Mouse (Mus musculus) urinary bladder, postnatal 25 days (tissue): ENCODE measurements around the gene Hist1h4h.

ENCODE experiments used
- DNase-seq: peaks from one replicate; pipeline ENCODE4 v3.0.0; 2022; ENCODE audit warnings: low spot score

Hist1h4h gene

DNA sequence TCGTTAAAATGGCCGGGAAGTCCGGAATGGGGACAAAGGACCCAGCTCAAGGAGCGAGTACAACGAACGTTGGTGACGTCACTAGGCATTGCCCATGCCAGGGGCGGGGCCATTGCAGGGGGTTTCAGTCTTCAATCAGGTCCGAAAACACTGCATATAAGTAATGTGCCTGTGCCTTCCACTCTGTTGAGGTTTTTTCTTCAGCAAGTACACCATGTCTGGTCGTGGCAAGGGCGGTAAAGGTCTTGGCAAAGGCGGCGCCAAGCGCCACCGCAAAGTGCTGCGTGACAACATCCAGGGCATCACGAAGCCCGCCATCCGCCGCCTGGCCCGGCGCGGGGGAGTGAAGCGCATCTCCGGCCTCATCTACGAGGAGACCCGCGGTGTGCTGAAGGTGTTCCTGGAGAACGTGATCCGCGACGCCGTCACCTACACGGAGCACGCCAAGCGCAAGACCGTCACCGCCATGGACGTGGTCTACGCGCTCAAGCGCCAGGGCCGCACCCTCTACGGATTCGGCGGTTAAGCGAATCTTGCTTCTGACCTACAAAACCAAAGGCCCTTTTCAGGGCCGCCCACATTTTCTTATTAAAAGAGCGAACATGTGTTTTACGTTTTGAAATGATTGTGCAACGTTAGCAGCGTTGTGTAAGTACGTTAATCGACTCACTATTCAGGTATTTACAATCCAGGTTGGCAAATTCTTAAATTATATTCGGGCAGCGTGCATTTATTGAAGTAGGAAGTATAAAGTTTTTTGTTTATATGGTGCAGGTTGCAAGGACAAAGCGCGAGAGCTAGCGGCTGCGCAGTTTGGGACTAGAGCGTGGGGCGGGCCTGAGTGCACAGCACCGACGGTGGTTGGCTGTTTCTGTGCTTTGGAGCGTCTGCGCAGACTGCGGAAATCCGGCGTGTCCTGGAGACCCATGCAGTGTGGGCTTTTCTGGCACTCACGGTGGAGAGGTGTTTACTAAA lies at the start of gene Hist1h4h:
Hist1h4h (plus strand) TSS at position 150 of the 975 bp plus-strand sequence.
- peak; percentile 92 for DNase-seq

DNA sequence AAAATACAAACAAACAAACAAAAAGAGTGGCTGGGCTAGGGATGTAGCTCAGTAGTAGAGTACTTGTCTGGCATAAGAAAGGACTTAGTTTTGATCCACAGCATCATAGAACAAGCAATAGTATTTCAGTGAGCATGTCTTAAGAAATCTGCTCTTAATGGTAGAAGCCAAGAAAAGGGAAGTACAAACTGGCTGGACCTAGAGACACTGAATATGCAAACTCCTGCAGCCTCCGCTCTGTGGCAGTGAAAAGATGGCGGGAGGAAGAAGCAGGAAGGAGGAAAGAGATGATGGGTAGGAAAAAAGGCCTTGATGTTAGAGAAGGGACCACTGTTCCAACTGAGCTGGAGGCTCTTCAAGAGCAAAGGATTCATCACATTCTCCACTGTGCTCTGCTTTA lies 47.7 kb upstream of the Hist1h4h start:
- DNase-seq, result no peak

DNA sequence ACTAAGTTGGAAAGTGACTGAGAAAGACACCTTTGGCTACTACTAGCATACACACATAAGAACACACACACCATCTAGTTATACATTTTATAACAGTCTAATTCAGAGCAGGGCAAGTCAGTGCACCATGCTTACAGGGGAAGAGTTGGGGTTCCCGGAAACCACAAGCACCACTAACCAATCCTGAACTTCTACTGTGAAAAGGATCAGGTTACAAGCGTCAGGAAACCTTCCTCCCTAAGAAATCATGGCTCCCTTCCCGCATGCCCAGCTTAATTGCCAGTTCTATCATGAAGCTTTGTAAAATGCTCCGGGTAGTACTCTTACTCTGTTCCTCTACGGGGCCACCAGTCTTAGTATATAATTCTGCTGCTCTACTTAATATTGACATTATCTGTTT lies 45.6 kb upstream of the Hist1h4h start:
- DNase-seq, result no peak

DNA sequence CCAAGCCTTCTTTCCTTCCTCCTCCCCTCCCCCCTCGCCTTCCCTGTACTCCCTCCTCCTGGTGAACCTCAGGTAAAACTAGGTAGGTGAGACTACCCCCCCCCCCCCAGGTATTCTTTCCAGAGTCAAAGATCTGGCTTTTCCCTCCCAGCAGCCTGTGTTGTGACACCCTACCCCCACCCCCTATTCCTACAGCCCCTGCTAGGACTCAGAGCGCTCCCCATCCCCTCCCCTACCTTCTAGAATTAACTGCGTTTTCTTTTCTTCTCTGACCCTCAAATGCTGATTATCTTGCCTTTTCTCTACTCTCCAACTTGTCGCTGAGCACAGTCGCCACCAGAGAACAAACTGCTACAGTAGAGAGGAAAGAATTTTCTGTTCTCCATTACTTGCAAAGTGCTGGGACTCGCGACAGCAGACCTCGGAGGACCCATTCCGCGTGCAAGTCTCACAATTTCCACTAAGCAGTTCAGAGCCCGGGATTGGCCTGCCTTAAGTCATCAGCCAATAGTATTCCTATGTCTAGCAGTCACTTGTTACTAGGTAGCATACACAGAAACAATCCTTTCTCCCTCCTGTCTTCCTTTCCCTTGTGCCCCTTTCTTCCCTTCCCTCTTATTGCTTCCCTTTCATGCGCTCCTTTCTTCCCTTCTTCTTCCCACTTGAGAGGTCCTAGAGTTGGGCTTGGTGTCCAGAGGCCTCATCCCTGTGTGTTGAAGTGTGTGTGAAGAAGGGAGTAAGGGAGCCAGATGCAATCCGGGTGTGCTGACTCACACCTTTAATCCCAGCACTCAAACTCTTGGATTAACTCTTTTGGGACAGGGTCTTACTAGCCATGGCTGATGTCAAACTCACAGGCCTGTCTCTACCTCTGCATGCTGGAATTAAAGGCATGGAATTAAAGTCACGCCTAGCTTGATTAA lies 42.2 kb upstream of the Hist1h4h start, which contains the start of gene Btn2a2:
Btn2a2 (minus strand) TSS at position 458 of the 923 bp plus-strand sequence.
- peak; percentile 31 for DNase-seq

DNA sequence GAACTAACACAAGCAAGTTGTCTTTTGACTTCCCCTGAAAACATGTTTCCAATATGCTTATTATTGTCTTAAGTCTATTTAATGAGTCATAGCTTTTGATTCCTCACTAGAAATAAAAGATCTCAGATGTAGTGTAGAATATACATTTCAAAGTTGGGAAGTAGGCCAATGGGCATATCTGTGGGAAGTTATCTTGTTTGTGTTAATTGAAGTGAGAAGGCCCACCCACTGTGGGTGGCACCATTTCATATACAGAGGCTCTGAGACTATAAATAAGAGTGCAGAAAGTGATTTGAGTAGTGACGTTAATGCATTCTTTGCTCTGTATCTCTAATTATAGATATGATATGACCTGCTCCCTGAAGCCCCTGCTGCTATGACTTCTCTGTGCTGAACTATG lies 40.0 kb upstream of the Hist1h4h start:
- DNase-seq, result no peak

DNA sequence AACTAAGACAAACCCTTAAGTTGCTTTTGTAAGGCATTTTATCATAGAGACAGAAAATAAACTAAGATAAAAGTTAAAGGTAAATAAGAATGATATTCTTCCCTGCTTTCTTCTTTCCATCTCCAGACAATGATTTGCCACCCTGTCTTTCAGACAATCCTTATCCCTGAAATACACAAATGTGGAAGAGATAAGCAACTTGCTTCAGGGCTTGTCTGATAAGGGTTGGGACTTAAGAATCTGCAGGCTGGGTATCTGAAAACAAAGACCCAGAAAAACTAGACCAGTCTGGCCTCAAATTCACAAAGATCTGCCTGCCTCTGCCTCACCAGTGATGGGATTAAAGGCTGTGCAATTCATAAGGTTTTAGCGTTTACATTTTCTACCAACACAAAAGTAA lies 39.6 kb upstream of the Hist1h4h start:
- DNase-seq, result no peak

DNA sequence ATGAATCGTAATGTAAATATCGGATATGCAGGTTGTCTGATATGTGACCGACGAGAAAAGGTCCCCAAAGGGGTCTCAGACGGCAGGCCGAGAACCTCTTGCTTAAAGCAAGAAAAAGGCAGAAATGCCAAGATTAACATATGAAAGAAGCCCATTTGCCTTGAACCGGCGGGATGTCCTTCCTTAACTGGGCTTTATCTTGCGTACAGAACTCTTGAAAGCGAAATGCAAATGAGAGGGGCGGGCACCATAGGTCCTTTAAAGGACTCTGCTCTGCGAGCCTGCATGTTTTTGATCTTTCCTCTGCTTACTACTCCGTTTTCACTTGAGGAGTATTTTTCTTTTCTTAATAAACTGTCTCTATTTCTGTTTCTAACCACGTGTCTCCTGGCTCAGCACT lies 38.9 kb upstream of the Hist1h4h start:
- DNase-seq, result no peak

DNA sequence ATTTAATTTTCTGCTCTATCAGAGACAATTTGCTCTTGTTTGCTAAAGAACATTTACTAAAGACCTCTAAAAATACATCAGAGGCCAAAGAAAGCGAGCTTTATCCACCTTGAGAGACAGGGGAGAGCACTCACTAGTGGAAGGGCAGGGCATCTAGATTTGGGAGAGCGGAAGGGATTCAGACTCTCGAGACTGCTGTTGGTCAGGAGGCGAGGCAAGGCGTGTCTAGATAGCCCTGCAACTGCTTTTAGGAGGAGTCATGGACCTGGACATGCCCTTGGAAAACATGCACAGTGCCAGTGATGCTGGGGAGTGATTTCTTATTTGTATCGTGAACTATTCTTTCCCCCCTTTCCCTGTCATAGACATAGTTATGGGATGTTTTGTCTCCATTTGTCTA lies 35.3 kb upstream of the Hist1h4h start:
- DNase-seq, result no peak

DNA sequence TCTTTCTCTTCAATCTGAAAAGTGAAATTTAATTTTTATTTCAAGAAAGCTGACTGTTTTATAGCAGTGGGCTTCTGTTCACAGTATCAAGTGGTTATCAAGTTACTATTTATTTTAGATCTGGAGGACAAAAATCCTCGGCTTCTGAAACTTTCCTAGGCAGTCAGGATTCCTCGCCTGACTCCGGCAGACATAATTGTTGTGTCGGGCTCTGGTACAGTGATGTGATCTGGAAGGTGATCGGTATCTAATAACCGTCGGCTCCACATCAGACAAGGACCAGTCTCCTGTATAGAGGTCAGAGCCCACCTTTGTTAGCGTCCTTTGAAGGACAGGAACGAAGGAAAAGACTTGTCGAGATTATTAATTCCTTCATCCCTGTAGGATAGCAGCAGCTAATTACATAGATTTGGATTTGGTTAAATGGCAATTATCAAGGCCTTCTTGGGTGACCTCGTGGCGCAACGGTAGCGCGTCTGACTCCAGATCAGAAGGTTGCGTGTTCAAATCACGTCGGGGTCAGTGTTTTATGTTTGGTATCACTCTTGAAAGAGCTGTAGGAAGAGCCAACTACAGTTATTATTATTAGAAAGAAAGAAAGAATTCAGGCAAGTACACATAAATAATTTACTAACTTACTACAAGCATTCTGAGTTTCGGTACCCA lies 33.1 kb upstream of the Hist1h4h start:
- DNase-seq, result no peak

DNA sequence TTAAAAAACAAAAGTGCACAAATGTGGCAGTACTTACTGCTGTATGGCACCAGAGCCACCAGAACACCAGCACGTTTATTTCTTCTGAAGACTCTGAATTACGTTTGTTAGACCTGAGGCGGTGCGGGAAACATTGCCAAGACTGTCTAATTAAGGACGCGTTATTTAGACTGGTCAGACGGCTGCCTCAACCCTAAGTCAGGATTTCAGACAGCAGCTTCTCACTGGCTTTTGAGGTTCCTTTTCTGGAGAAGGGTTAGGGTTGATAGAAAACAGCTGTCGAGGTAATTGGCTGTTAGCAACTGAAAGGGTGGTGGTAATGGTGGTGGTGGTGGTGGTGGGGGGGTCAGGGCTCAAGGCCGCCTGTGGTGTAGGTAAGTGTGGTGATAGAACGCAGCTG lies 32.2 kb upstream of the Hist1h4h start:
- no peak for DNase-seq

DNA sequence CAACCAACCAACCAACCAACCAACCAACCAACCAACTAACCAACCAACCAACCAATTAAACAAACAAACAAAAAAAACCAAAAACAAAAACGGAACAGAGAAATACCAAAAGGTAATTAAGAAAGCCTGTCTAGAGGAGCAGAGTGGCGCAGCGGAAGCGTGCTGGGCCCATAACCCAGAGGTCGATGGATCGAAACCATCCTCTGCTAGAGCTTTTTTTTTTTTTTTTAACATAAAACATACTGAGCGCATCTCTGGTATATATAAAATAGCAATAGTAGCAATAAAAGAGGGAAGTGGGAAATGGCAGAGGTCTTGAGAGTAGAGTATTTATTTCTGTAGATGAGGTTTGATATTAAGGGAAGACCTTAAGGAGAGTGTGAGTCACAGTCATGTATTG lies 30.9 kb upstream of the Hist1h4h start:
- DNase-seq, result no peak

DNA sequence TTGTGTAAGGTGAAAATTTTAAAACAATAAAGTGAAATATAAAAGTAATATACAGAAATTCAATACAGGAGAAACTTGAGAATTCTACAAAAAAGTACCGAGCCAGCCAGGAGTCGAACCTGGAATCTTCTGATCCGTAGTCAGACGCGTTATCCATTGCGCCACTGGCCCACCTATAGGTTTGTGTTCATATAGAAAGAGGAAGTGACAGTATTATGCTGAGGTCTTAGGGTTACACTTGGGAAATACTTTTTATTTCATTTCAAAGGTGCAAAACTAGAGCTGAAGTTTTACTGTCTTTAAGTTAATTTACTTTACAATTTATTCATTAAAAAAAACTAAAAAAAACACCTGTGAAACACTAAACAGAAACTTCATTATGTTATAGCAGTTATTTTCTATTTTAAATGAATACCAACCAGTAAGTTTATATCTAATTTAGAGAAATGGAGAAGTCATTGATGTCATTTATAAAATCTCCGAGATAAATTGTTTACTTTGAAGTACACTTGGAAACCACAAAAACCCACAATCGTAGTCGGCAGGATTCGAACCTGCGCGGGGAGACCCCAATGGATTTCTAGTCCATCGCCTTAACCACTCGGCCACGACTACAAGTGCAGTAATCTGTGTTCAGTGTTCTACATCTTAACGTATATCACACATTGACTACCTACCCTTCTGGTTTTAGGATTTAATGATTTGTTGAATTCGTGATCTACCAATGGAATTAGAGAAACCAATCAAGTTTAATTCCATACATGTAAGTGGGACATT lies 30.2 kb upstream of the Hist1h4h start:
- DNase-seq, result no peak

DNA sequence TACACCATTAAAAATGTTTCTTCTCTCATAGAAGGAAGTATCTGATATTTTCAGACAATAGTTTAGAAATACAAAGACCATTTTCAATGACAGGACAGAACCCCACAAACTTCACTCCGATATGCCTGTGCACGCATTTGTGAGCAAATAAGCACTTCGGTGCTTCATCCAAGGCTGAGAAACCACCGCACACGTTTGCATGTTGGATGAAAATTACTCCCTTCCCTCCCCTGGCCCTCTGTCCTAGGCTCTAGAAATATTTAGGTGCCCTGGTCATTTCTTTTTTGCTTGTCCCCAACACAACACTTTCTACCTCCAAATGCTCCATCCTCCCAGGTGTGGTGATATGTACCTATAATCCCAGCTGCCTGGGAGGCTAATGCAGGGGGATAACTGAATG lies 29.3 kb upstream of the Hist1h4h start:
- DNase-seq, result no peak

DNA sequence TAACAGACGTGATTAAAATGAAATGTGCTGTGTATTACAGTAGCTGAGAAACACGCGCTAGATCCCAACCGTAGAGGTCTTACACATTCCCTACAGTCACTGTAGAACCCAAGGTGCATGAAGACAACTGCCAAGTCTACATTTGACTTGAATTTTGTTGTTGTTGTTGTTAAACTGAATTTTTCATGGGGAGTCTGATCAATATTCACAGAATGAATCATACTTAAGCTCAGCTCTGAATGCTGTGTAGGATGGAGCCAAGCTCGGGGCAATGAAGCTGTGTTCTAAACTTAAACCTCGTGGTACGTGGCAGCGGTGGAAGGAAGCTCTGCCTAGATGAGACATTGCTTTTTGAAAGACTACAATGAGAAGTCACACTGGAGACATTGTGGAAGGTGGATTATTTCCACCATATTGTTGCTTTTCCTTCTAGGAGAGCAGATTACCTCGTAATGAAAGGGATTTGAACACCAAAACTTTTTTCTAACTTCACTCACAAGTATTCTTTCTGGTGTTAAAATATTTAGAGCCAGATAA lies 28.8 kb upstream of the Hist1h4h start:
- no peak for DNase-seq

DNA sequence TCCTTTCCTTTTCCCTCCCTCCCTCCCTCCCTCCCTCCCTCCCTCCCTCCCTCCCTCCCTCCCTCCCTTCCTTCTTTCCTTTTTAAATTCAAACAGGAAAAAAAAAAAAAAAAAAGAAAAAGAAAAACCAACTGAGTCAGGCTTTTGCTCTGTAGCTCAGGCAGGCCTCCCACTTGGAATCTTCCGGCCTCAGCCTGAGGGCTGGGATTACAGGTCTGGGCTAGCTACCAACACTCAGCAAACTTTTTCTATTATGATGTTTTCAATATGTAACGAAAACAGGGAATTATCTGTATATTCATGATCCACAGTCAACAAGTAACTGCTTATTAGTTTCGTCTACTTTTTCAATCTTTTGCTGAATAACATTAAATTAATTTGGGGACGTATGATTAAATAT lies 27.9 kb upstream of the Hist1h4h start:
- no peak for DNase-seq

DNA sequence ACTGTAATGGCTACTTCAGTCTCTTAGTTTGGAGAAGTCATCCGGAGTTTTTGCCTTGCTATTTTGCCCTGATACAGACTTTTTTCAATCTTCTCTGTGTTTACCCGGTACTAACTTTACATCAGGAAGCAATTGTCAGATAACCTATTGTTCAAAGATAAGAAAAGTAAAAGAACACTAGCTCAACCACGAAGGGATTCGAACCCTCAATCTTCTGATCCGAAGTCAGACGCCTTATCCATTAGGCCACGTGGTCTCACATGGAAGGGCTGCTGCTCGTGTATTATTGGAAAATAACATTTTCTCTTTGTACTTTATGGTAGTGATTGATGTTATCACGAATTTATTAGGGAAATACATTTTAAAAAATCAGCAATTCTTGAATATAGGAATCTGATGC lies 27.1 kb upstream of the Hist1h4h start:
- DNase-seq, result peak; percentile 35

DNA sequence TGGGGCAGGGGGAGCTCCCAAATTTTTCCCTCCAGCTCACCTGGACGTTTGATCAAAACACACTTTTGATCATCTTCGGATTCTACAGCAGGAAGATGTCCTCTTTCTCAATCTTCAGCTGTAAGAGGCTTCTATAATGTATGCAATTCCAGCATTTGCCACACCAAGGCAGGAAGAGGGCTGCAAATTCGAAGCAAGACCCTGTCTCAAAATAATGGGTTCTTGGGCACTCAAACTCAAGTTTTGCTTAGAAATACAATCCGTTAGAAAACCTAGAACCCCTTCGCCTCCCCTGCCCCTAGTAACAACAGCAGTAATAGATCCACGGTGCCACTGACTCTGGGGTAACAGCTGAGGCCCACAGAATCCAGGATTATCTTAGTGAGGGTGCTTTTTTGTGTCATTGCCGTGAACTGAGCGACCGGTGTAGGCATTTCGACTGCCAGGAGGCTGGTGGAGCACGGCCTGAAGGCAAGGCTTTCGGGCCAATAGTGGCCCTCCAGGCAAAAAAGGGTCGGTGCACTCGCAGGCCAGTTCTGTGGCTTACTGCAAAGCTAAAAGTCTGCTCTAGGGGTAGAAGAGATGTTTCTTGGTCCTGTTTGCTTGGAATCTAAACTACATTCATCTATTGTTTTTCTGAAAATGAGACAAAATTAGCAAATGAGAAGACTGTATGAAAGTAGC lies 25.0 kb upstream of the Hist1h4h start:
- DNase-seq, result no peak

DNA sequence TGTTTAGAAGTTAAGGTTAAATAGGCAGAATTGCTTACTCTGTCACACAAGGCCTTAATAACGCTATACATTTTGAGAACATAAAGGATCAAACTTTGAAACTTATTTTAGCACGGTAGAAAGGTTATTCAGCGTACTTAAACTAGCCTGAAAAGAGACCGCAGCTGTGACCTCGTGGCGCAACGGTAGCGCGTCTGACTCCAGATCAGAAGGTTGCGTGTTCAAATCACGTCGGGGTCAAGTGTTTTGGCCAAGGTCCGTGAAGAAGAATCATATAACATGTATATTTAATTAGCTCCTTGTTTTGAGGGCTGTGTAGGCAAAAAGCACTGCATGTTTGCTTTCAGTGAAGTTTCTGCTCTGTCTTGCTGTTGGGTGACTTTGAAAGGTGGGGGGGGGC lies 24.5 kb upstream of the Hist1h4h start:
- DNase-seq, result no peak

DNA sequence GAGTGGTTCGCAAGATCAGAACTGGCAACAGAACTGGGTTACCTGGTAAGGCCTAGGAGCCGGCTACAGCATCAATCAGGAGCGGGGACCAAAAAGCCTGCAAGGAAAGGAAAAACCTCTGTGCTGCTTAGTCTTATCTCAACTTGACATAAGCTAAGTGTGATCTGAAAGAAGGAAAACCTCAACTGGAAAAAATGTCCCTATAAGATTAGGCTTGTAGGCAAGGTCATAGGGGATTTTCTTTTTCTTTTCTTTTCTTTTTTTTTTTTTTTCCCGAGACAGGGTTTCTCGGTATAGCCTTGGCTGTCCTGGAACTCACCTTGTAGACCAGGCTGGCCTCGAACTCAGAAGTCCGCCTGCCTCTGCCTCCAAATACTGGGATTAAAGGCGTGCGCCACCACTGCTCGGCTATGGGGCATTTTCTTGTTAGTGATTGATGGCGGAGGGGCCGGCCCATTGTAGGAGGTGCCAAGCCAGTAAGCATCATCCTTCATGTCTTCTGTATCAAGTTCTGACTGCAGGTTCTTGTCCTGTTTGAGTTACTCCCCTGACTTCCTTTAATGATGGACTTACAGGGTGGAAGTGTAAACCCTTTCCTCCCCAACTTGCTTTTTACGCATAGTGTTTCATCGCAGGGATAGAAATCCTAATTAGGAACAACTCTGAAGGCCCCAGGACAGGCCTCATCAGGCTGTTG lies 23.9 kb upstream of the Hist1h4h start:
- no peak for DNase-seq

DNA sequence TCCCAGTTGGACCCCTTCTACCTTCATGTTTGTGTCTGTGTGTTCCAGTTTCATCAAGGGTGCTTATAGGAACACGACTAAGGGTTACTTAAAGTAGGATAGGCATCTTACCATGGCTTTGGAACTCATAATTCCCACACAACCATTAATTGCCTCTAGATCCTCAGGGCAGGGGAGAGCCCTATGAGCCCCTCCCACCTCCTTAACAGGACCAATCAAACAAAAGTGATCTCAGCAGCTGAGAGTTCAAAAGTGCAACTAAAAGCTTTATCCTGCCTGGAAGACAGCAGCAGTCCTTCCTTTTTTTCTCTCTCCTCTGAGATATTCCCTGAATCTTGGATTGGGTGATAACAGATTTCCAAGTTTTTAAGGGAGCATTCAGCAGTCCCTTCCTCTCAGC lies 20.7 kb upstream of the Hist1h4h start:
- DNase-seq, result no peak
